Mouse (Mus musculus): ENCODE data around the gene Col23a1. TPM values are rescaled to one million over a fixed set of nuclear protein-coding genes. Genes with fewer than 3 reads are reported as not detected.

Col23a1 gene
- polyA plus RNA-seq, 1 experiment from 2014 or later, result 6.8 TPM

GRCm38 (mm10) chr11:51364353-51364752, 74.6 kb downstream of the Col23a1 start:
- H3K9ac ChIP-seq, result no peak overlapping the region
- no peak overlapping the region for H3K4me2 ChIP-seq
- H3K4me1 ChIP-seq, result no peaks in the 10 kb centered on the region
- no peak overlapping the region for H3K4me3 ChIP-seq (replicated peaks)
- WGBS, result 85% methylated on average over 5 of the region's 5 CpGs
- ATAC-seq (ENCODE audit: low FRiP score), result no peak
- no peak overlapping the region for H3K27ac ChIP-seq
- no peaks in the 10 kb centered on the region for H3K27me3 ChIP-seq
- H3K9me3 ChIP-seq, result no peaks in the 10 kb centered on the region
- H3K36me3 ChIP-seq (replicated peaks), result no peaks in the 10 kb centered on the region

GRCm38 (mm10) chr11:51367334-51367733, 77.6 kb downstream of the Col23a1 start:
- Histone ChIP-seq H3K27me3 (no peaks in the 10 kb centered on the region), H3K9ac (no peak overlapping the region), H3K9me3 (no peaks in the 10 kb centered on the region), H3K27ac (no peak overlapping the region), H3K4me3 (replicated peaks) (no peak overlapping the region), H3K4me1 (no peaks in the 10 kb centered on the region), H3K4me2 (no peak overlapping the region), H3K36me3 (replicated peaks) (no peaks in the 10 kb centered on the region)
- WGBS, result 92% methylated on average over 5 of the region's 5 CpGs
- ATAC-seq (ENCODE audit: low FRiP score), result no peak

- ATAC-seq (ENCODE audit: low FRiP score), result no peak
- Histone ChIP-seq H3K4me2 (no peak overlapping the region), H3K4me1 (no peaks in the 10 kb centered on the region), H3K9ac (no peak overlapping the region), H3K27me3 (no peaks in the 10 kb centered on the region), H3K36me3 (replicated peaks) (no peaks in the 10 kb centered on the region), H3K27ac (no peak overlapping the region), H3K9me3 (no peaks in the 10 kb centered on the region), H3K4me3 (replicated peaks) (no peak overlapping the region)
- 77% methylated on average over 4 of the region's 4 CpGs for WGBS
Observed at GRCm38 (mm10) chr11:51370273-51370672, 80.6 kb downstream of the Col23a1 start.

- ATAC-seq (ENCODE audit: low FRiP score), result no peak
- Histone ChIP-seq H3K27me3 (no peaks in the 10 kb centered on the region), H3K4me2 (no peak overlapping the region), H3K9ac (no peak overlapping the region), H3K27ac (no peak overlapping the region), H3K4me3 (replicated peaks) (no peak overlapping the region), H3K4me1 (no peaks in the 10 kb centered on the region), H3K36me3 (replicated peaks) (no peaks in the 10 kb centered on the region), H3K9me3 (no peaks in the 10 kb centered on the region)
- 71% methylated on average over 4 of the region's 4 CpGs for WGBS
Observed at GRCm38 (mm10) chr11:51371321-51371720, 81.6 kb downstream of the Col23a1 start.

- H3K27me3 ChIP-seq, result no peaks in the 10 kb centered on the region
- no peaks in the 10 kb centered on the region for H3K9me3 ChIP-seq
- H3K4me3 ChIP-seq (replicated peaks), result no peak overlapping the region
- no peaks in the 10 kb centered on the region for H3K36me3 ChIP-seq (replicated peaks)
- no peaks in the 10 kb centered on the region for H3K4me1 ChIP-seq
- H3K27ac ChIP-seq, result no peak overlapping the region
- ATAC-seq (ENCODE audit: low FRiP score), result no peak
- H3K9ac ChIP-seq, result no peak overlapping the region
- WGBS, result 68% methylated on average over 1 of the region's 1 CpGs
- H3K4me2 ChIP-seq, result no peak overlapping the region
Observed at GRCm38 (mm10) chr11:51371926-51372325, 82.2 kb downstream of the Col23a1 start.

GRCm38 (mm10) chr11:51377199-51377598, 87.5 kb downstream of the Col23a1 start:
- Histone ChIP-seq H3K36me3 (replicated peaks) (no peaks in the 10 kb centered on the region), H3K4me3 (replicated peaks) (no peak overlapping the region), H3K9ac (no peak overlapping the region), H3K9me3 (no peaks in the 10 kb centered on the region), H3K27ac (no peak overlapping the region), H3K4me1 (no peaks in the 10 kb centered on the region), H3K4me2 (no peak overlapping the region), H3K27me3 (no peaks in the 10 kb centered on the region)
- 62% methylated on average over 5 of the region's 5 CpGs for WGBS
- no peak for ATAC-seq (ENCODE audit: low FRiP score)

- no peak for ATAC-seq (ENCODE audit: low FRiP score)
- no peaks in the 10 kb centered on the region for H3K9me3 ChIP-seq
Observed at GRCm38 (mm10) chr11:51388892-51389340, 99.2 kb downstream of the Col23a1 start.

GRCm38 (mm10) chr11:51389763-51390162, 100.0 kb downstream of the Col23a1 start:
- 73% methylated on average over 10 of the region's 10 CpGs for WGBS
- H3K4me1 ChIP-seq, result no peaks in the 10 kb centered on the region; the same call in 1 of the 2 replicates
- no peak overlapping the region for H3K27ac ChIP-seq
- H3K4me2 ChIP-seq, result no peak overlapping the region
- H3K9ac ChIP-seq, result no peak overlapping the region
- no peaks in the 10 kb centered on the region for H3K36me3 ChIP-seq (replicated peaks)
- H3K4me3 ChIP-seq (replicated peaks), result no peak overlapping the region
- H3K27me3 ChIP-seq, result no peaks in the 10 kb centered on the region
- H3K9me3 ChIP-seq, result no peaks in the 10 kb centered on the region
- no peak for ATAC-seq (ENCODE audit: low FRiP score)

More at GRCm38 (mm10) chr11:51388892-51389340, 99.2 kb downstream of the Col23a1 start:
- H3K4me3 ChIP-seq (replicated peaks), result no peak overlapping the region
- 70% methylated on average over 8 of the region's 8 CpGs for WGBS
- H3K4me1 ChIP-seq, result no peaks in the 10 kb centered on the region; the same call in 1 of the 2 replicates
- no peak overlapping the region for H3K27ac ChIP-seq
- no peak overlapping the region for H3K4me2 ChIP-seq
- no peaks in the 10 kb centered on the region for H3K27me3 ChIP-seq
- H3K9ac ChIP-seq, result no peak overlapping the region
- H3K36me3 ChIP-seq (replicated peaks), result no peaks in the 10 kb centered on the region

GRCm38 (mm10) chr11:51390521-51390920, 100.8 kb downstream of the Col23a1 start:
- Histone ChIP-seq H3K9me3 (no peaks in the 10 kb centered on the region), H3K27me3 (no peaks in the 10 kb centered on the region), H3K27ac (no peak overlapping the region), H3K4me2 (no peak overlapping the region), H3K4me1 (no peaks in the 10 kb centered on the region; the same call in 1 of the 2 replicates), H3K4me3 (replicated peaks) (no peak overlapping the region), H3K9ac (no peak overlapping the region), H3K36me3 (replicated peaks) (no peaks in the 10 kb centered on the region)
- 65% methylated on average over 3 of the region's 3 CpGs for WGBS
- ATAC-seq (ENCODE audit: low FRiP score), result no peak

- Histone ChIP-seq H3K36me3 (replicated peaks) (no peaks in the 10 kb centered on the region), H3K4me1 (no peaks in the 10 kb centered on the region; the same call in 1 of the 2 replicates), H3K4me2 (no peak overlapping the region), H3K9me3 (no peaks in the 10 kb centered on the region), H3K27me3 (no peaks in the 10 kb centered on the region), H3K9ac (no peak overlapping the region), H3K4me3 (replicated peaks) (no peak overlapping the region), H3K27ac (no peak overlapping the region)
- ATAC-seq (ENCODE audit: low FRiP score), result no peak
- 62% methylated on average over 4 of the region's 4 CpGs for WGBS
Observed at GRCm38 (mm10) chr11:51391548-51391947, 101.8 kb downstream of the Col23a1 start.

- H3K27ac ChIP-seq, result no peak overlapping the region
- H3K4me1 ChIP-seq, result no peaks in the 10 kb centered on the region
- no peaks in the 10 kb centered on the region for H3K27me3 ChIP-seq
- WGBS, result 82% methylated on average over 9 of the region's 9 CpGs
- no peak overlapping the region for H3K4me2 ChIP-seq
- no peak overlapping the region for H3K4me3 ChIP-seq (replicated peaks)
- ATAC-seq (ENCODE audit: low FRiP score), result no peak
- H3K9me3 ChIP-seq, result no peaks in the 10 kb centered on the region
- H3K36me3 ChIP-seq (replicated peaks), result no peaks in the 10 kb centered on the region
- no peak overlapping the region for H3K9ac ChIP-seq
Observed at GRCm38 (mm10) chr11:51394301-51394865, 104.7 kb downstream of the Col23a1 start.

- Histone ChIP-seq H3K27ac (no peak overlapping the region), H3K4me1 (no peaks in the 10 kb centered on the region), H3K36me3 (replicated peaks) (no peaks in the 10 kb centered on the region), H3K4me3 (replicated peaks) (no peak overlapping the region), H3K9ac (no peak overlapping the region), H3K9me3 (no peaks in the 10 kb centered on the region), H3K4me2 (no peak overlapping the region), H3K27me3 (no peaks in the 10 kb centered on the region)
- WGBS, result 70% methylated on average over 2 of the region's 2 CpGs
- ATAC-seq (ENCODE audit: low FRiP score), result no peak
Observed at GRCm38 (mm10) chr11:51396451-51396850, 106.7 kb downstream of the Col23a1 start.

- Histone ChIP-seq H3K36me3 (replicated peaks) (no peaks in the 10 kb centered on the region), H3K27ac (no peak overlapping the region), H3K4me1 (no peaks in the 10 kb centered on the region), H3K4me3 (replicated peaks) (no peak overlapping the region), H3K27me3 (no peaks in the 10 kb centered on the region), H3K4me2 (no peak overlapping the region), H3K9ac (no peak overlapping the region), H3K9me3 (no peaks in the 10 kb centered on the region)
- ATAC-seq (ENCODE audit: low FRiP score), result no peak
- 98% methylated on average over 5 of the region's 5 CpGs for WGBS
Observed at GRCm38 (mm10) chr11:51398084-51398483, 108.4 kb downstream of the Col23a1 start.
